Mouse (Mus musculus): ENCODE data around the gene Dgkg. TPM values are rescaled to one million over a fixed set of nuclear protein-coding genes. Genes with fewer than 3 reads are reported as not detected.

Gene Dgkg
- polyA plus RNA-seq, 1 experiment from 2014 or later: 0.20 TPM

DNA sequence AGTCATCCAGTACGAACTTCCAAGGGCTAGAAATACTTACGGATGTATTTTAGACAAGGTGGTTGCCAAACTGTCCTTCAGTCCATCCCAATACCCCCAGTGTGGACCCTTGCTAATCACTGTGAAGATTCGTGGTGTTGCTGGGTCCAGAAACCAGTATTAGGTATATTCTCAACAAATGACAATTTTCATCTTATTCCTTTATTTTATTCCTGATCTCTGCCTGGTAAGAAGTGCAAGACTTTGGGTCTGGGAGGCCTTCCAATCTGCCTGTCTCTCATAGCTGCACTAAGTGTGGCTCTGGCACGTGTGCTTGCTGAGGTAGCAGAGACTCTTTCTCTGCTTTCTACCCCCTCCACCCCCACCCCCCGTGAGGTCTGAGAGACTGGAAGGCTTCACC, 156.5 kb downstream of the Dgkg start:
- no peak for ATAC-seq (ENCODE audit: low FRiP score, low read depth)
- H3K4me2 ChIP-seq (replicated peaks): no peak overlapping the region
- H3K9me3 ChIP-seq: no peaks in the 10 kb centered on the region
- no peaks in the 10 kb centered on the region; the same call in 1 of the 2 replicates for H3K4me1 ChIP-seq
- H3K4me3 ChIP-seq: no peak overlapping the region
- no peak overlapping the region for H3K9ac ChIP-seq
- no peaks in the 10 kb centered on the region for H3K36me3 ChIP-seq
- 88% methylated on average over 5 of the region's 5 CpGs for WGBS
- no peaks in the 10 kb centered on the region for H3K27me3 ChIP-seq (replicated peaks)
- no peak overlapping the region for H3K27ac ChIP-seq

DNA sequence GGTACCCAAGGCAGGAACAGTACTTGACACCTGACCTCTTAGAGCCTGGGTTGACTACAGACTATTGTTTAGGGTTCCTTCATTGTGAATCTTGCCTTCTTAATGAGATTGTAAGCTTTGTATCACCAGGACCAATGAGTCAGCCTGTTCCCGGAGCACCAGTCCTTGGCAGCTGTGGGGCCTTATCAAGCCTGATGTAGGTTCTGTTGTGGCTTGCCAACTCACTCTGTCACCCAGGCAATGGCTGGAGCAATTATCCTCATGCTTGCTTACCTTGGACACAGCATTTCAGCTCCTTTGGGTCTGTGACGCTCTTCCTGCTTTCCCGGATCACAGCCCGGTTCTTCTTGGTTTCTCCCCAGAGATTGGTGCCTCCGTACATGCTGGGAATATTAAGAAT, 157.1 kb downstream of the Dgkg start:
- no peak for ATAC-seq (ENCODE audit: low FRiP score, low read depth)
- WGBS: 91% methylated on average over 5 of the region's 5 CpGs
- H3K36me3 ChIP-seq: no peaks in the 10 kb centered on the region
- no peaks in the 10 kb centered on the region for H3K9me3 ChIP-seq
- H3K4me3 ChIP-seq: no peak overlapping the region
- no peaks in the 10 kb centered on the region; the same call in 1 of the 2 replicates for H3K4me1 ChIP-seq
- H3K4me2 ChIP-seq (replicated peaks): no peak overlapping the region
- H3K27ac ChIP-seq: no peak overlapping the region
- no peak overlapping the region for H3K9ac ChIP-seq
- no peaks in the 10 kb centered on the region for H3K27me3 ChIP-seq (replicated peaks)

DNA sequence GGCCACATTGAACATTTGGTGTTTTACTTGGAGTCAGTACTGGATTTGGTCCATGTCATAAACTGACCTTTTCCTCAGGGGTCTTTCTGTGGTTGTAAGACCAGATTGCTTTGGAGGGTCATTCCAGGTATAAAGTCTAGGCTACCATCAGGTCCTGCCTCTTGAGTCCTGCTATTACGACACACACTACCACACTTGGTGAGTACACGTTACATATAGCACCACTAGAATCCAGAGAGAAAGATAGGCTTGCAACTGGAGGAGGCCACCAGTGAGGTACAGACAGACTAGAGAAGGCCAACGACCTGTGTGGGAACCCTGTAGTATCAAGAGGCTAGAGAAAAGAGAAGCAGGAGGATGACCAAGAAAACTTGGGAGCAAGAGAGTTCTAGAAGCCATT, 157.6 kb downstream of the Dgkg start:
- Histone ChIP-seq H3K4me2 (replicated peaks) (no peak overlapping the region), H3K9me3 (no peaks in the 10 kb centered on the region), H3K4me1 (no peaks in the 10 kb centered on the region), H3K4me3 (no peak overlapping the region), H3K36me3 (no peaks in the 10 kb centered on the region), H3K9ac (no peak overlapping the region), H3K27ac (no peak overlapping the region), H3K27me3 (replicated peaks) (no peaks in the 10 kb centered on the region)
- WGBS: 85% methylated on average over 3 of the region's 3 CpGs
- ATAC-seq (ENCODE audit: low FRiP score, low read depth): no peak

DNA sequence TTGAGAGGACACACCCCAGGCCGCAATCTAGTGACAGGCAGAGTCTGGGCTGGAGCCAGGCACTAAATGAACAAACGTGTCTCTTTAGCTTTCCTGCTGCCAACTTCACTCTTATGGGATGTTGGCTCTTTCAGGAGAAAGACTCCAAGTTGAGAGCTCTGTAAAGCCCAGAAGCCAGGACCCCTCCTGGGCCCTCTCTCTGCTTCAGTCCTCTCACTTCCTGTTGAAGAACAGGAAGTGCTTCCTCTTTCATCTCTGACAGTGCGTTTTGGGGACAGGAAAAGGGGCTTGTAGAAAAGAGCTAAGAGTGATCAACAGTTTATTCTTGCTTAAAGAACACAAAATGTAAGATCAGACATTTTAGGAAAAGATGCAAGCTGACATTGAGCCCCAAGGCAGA, 159.0 kb downstream of the Dgkg start:
- Histone ChIP-seq H3K4me1 (no peaks in the 10 kb centered on the region), H3K4me2 (replicated peaks) (no peak overlapping the region), H3K36me3 (no peaks in the 10 kb centered on the region), H3K9me3 (no peaks in the 10 kb centered on the region), H3K9ac (no peak overlapping the region), H3K27ac (no peak overlapping the region), H3K27me3 (replicated peaks) (no peaks in the 10 kb centered on the region), H3K4me3 (no peak overlapping the region)
- no peak for ATAC-seq (ENCODE audit: low FRiP score, low read depth)
- 75% methylated on average over 3 of the region's 3 CpGs for WGBS

DNA sequence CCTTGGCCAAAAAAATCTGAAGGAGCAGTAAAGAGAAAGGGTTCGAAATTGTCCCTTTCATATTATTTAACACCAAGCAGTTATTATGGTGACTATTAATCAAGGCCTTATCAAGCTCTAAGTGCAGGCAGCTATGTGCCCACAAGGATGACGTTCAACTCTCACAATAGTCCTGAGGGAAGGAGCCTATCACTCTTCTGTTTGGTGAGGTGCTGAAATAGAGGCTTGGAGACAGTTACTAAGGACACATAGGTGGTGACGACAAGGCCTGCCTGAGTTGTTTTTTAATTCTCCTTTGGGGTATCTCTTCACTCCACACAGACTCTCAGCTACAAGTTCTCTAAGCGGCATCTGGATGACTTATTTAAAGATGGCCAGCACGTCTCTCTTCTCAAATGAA, 161.8 kb downstream of the Dgkg start:
- no peak for ATAC-seq (ENCODE audit: low FRiP score, low read depth)
- Histone ChIP-seq H3K9me3 (no peaks in the 10 kb centered on the region), H3K27me3 (replicated peaks) (no peaks in the 10 kb centered on the region), H3K36me3 (no peaks in the 10 kb centered on the region), H3K4me3 (no peak overlapping the region), H3K9ac (no peak overlapping the region), H3K4me1 (no peaks in the 10 kb centered on the region), H3K27ac (no peak overlapping the region), H3K4me2 (replicated peaks) (no peak overlapping the region)
- 84% methylated on average over 5 of the region's 5 CpGs for WGBS

DNA sequence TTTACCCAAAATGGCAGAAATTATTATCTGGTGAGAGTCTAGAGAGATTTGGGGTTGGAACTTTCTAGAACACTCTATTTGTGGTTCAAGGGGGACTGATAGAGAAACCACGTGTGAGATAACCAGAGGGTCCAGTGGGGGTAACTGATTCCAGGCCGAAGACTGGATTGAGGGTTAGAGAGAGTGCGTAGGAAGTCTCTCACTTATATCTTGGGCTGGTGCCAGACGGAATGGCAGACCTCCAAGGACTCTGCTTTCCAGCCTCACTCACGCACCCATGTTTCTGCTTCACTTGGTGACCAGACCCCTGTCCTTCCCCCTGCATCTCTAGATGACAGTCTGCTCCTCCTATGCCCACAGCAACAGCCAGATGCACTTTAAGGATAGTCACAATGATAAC, 162.2 kb downstream of the Dgkg start:
- no peaks in the 10 kb centered on the region for H3K4me1 ChIP-seq
- 84% methylated on average over 5 of the region's 5 CpGs for WGBS
- H3K4me2 ChIP-seq (replicated peaks): no peak overlapping the region
- H3K9ac ChIP-seq: no peak overlapping the region
- H3K27ac ChIP-seq: no peak overlapping the region
- H3K4me3 ChIP-seq: no peak overlapping the region
- no peaks in the 10 kb centered on the region for H3K36me3 ChIP-seq
- H3K9me3 ChIP-seq: no peaks in the 10 kb centered on the region
- ATAC-seq (ENCODE audit: low FRiP score, low read depth): no peak
- no peaks in the 10 kb centered on the region for H3K27me3 ChIP-seq (replicated peaks)

DNA sequence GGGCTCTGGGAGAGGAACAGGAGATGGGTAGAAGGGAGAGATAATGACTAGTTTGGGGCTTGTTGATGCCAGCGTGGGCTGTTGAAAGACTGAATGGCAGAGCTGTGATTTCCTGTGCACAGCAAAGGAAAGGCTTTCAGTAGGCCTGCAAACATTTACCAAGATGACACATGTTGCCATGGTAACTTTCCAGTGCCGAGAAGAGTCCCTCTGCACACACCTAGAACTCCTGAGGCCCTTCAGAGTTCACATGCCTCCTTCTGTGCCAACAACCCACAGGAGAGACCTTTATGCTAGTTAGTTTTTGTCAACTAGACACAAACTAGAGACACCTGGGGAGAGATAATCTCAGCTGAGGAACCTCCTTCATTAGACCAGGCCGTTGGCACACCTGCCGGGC, 163.6 kb downstream of the Dgkg start:
- Histone ChIP-seq H3K4me2 (replicated peaks) (no peak overlapping the region), H3K36me3 (no peaks in the 10 kb centered on the region), H3K27me3 (replicated peaks) (no peaks in the 10 kb centered on the region), H3K4me1 (no peaks in the 10 kb centered on the region), H3K4me3 (no peak overlapping the region), H3K27ac (no peak overlapping the region), H3K9ac (no peak overlapping the region), H3K9me3 (no peaks in the 10 kb centered on the region)
- 69% methylated on average over 4 of the region's 4 CpGs for WGBS
- ATAC-seq (ENCODE audit: low FRiP score, low read depth): no peak

DNA sequence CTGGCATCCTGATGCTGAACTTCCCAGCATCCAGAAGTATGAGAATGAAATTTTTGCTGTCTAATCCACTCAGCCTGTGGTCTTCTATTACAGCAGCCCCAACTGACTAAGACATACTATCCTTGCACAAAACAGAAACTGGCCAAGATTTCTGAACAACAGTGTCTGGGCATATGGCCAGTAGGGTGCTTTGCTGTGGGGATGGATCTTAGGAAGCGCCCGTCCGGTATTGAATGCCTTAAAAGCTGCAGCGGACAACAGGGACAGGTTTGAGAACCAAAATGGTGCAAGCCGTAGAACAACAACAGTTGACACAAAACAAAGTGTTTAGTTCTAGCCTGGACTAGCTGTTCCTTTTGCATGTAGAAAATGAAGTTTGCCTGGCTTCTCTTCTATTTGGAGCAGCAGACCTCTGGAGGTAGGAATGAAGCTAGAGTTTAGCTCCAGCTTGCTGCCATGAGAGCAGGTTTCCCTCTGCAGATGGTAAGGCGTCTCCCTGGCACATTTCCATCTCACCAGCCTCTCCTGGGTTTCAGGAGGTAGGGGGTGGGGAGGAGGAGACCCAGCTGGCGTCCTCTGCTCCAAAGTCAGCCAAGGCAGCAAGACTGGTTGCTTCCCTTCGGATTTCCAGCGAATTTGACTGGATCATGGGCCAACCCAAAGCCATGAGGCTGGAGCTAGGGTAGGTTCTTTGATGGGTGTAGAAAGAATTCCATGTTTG, 165.4 kb downstream of the Dgkg start:
- Histone ChIP-seq H3K4me3 (no peak overlapping the region), H3K27me3 (replicated peaks) (no peaks in the 10 kb centered on the region), H3K9me3 (no peaks in the 10 kb centered on the region), H3K4me1 (no peaks in the 10 kb centered on the region), H3K27ac (no peak overlapping the region), H3K36me3 (no peaks in the 10 kb centered on the region), H3K4me2 (replicated peaks) (no peak overlapping the region), H3K9ac (no peak overlapping the region)
- ATAC-seq (ENCODE audit: low FRiP score, low read depth): no peak
- WGBS: 89% methylated on average over 9 of the region's 9 CpGs

DNA sequence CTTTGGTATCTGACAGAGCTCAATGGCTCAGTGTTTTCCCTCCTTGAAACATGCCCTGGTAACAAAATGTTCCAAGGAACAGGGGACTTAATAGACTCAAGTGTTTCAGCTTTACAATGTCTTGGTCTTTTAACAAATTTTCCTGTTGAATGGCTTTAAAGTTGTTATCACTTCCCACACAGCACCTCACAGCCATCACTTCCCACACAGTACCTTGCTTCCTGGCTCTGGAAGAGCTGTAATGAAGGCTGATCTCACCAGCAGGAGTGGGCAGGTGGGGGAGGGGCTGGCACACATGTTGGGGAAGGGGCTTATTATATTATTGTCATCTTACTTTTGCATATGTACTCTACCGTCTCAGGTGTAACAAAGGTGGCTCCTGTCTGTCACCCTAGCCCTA, 173.1 kb downstream of the Dgkg start:
- Histone ChIP-seq H3K27ac (no peak overlapping the region), H3K27me3 (replicated peaks) (no peaks in the 10 kb centered on the region), H3K4me2 (replicated peaks) (no peak overlapping the region), H3K9ac (no peak overlapping the region), H3K4me3 (no peak overlapping the region), H3K9me3 (no peaks in the 10 kb centered on the region), H3K4me1 (no peaks in the 10 kb centered on the region), H3K36me3 (no peaks in the 10 kb centered on the region)
- no peak for ATAC-seq (ENCODE audit: low FRiP score, low read depth)
- 76% methylated on average over 1 of the region's 1 CpGs for WGBS

DNA sequence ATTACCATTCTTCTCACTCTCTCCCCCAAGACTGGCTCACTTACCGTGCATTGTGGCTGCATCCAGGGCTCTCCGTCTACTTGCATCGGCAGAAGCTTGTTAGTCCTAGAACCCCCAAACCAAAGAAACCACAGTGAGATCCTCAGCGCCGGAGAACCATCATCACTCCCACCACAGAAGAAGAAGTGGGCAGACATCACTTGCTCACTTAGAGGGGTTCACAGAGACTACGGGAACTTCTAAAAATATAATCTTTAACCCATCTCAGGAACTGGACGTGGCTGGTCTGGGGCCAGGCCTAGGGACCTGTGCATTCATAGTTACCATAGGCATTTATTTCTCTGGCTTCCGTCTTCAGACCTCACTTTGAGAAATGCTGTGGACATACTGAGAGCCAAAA, 177.7 kb downstream of the Dgkg start:
- H3K27ac ChIP-seq: no peak overlapping the region
- no peaks in the 10 kb centered on the region for H3K4me1 ChIP-seq
- no peak overlapping the region for H3K9ac ChIP-seq
- no peak overlapping the region for H3K4me2 ChIP-seq (replicated peaks)
- 93% methylated on average over 8 of the region's 8 CpGs for WGBS
- no peaks in the 10 kb centered on the region for H3K36me3 ChIP-seq
- ATAC-seq (ENCODE audit: low FRiP score, low read depth): no peak
- no peaks in the 10 kb centered on the region for H3K9me3 ChIP-seq
- no peaks in the 10 kb centered on the region for H3K27me3 ChIP-seq (replicated peaks)
- no peak overlapping the region for H3K4me3 ChIP-seq

DNA sequence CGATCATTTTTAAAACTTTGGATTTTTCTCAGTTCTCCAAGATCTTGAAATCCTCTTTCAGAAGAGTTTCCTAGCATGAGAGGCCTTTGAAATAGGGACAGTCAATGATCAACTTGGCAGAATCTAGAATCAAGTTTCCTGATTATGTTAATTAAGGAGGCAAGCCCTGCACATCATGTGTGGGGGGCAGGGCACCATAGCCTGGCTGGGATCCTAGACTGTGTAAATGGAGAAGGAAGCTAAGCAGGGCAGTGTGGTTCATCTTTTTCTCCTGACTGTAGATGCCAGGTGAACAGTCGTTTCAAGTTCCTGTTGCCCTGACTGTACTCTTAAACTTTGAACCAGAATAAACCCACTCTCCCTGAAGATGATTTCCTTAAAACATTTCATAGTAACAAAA, 185.3 kb downstream of the Dgkg start:
- Histone ChIP-seq H3K4me1 (no peaks in the 10 kb centered on the region), H3K4me2 (replicated peaks) (no peak overlapping the region), H3K27me3 (replicated peaks) (no peaks in the 10 kb centered on the region), H3K36me3 (no peaks in the 10 kb centered on the region), H3K27ac (no peak overlapping the region), H3K4me3 (no peak overlapping the region), H3K9ac (no peak overlapping the region), H3K9me3 (no peaks in the 10 kb centered on the region)
- 86% methylated on average over 2 of the region's 2 CpGs for WGBS
- ATAC-seq (ENCODE audit: low FRiP score, low read depth): no peak

DNA sequence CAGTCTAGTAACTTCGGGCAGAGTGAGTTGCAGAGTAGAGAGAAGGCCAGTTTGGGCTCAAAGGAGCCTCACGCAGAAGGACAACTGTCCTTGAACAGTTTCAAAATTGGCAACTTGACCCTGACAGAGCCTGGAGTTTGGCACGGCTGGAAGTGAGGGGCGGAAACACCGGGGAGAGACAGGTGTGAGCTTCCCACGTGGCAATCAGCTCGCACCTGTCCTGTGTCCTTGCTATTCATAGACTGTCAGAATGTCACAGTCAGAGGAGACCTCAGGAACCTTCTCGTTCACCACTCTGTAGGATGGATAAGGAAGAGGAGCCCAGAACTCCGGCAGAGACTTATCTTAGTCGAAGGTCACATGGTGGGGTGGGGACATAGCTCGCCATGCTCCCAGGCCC, 187.6 kb downstream of the Dgkg start:
- no peak for ATAC-seq (ENCODE audit: low FRiP score, low read depth)
- H3K27me3 ChIP-seq (replicated peaks): no peaks in the 10 kb centered on the region
- no peaks in the 10 kb centered on the region for H3K9me3 ChIP-seq
- H3K27ac ChIP-seq: no peak overlapping the region
- no peak overlapping the region for H3K4me2 ChIP-seq (replicated peaks)
- 85% methylated on average over 11 of the region's 11 CpGs for WGBS
- no peak overlapping the region for H3K4me3 ChIP-seq
- H3K36me3 ChIP-seq: no peaks in the 10 kb centered on the region
- H3K4me1 ChIP-seq: no peaks in the 10 kb centered on the region
- no peak overlapping the region for H3K9ac ChIP-seq

DNA sequence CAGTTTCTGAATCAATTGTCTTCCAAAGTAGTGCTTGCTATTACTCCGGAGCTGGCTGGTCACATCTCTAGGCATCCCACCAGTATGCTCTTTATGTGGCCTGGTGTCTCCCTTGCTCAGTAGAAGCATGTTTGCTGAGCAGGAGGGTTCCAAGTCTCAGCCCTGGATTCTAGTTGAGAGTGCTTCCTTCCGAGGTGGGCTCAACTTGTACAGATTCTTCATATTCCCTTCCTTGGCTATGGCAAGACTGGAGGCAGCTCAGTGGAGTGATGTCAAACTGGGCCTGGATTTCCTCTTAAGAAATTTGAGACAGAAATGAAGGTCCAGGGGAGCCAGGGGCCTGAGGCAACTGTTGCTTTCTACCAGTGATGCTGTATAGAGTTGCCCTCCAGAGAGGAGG, 189.9 kb downstream of the Dgkg start:
- Histone ChIP-seq H3K36me3 (no peaks in the 10 kb centered on the region), H3K9ac (no peak overlapping the region), H3K27ac (no peak overlapping the region), H3K27me3 (replicated peaks) (no peaks in the 10 kb centered on the region), H3K9me3 (no peaks in the 10 kb centered on the region), H3K4me3 (no peak overlapping the region), H3K4me2 (replicated peaks) (no peak overlapping the region), H3K4me1 (no peaks in the 10 kb centered on the region)
- no peak for ATAC-seq (ENCODE audit: low FRiP score, low read depth)
- 89% methylated on average over 2 of the region's 2 CpGs for WGBS
